Mouse (Mus musculus) lung, adult 2 months (tissue): Measurements from ENCODE around the gene Pde8a.

Source experiments
- CTCF ChIP-seq: fragments of 200-500 bp; IDR thresholded peaks from 2 replicates; pipeline ENCODE4 v1.5.1; 2011; ENCODE audit warnings: mild to moderate bottlenecking, low read length, control low read depth; ENCODE audit not compliant: insufficient read depth
- POLR2A ChIP-seq: fragments of 200-500 bp; IDR thresholded peaks from 2 replicates; pipeline ENCODE4 v1.6.1; 2011; ENCODE audit warnings: low read depth, mild to moderate bottlenecking, control low read depth, low read length, borderline replicate concordance; ENCODE audit errors: extremely low read depth

DNA sequence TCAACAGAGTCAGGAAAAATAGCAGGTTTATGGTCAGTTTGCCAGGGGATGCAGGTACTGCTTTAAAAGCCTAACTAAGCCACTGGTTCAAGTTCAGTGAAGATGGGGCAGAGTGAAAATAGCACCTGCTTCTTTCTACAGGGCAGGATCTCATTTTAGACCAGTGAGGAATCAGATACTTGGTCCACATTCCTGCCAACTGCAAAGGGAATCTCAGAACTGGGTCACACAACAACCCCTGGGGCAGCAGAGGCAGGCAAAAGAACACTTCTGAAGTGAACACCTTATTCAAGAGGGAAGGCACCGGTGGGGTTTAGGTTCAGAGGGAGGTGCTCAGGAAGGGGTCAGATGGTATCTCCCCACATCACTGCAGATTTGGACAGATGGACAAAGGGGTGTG is 143.0 kb downstream of the Pde8a start:
- TF ChIP-seq CTCF (no peak), POLR2A (no peak)
